Mouse (Mus musculus) v-Abl transformed pro-B cells (cell line): ENCODE measurements around the gene Pdxk.

Experiments used
- in situ Hi-C, 2 experiments: fragments of 400-800 bp; cut with MboI; formaldehyde crosslinking; loops; one replicate each; pipeline ENCODE4 v1.15.1; 2025; ENCODE audit not compliant: unreplicated experiment in 2 of 2

Gene Pdxk

GRCm38 (mm10) chr10:78461767-78462166 lies 3.0 kb downstream of the Pdxk start:
- in situ Hi-C loops, result no loop called here

GRCm38 (mm10) chr10:78460463-78460862 lies 4.3 kb downstream of the Pdxk start:
- in situ Hi-C loops, result no loop called here

- in situ Hi-C loops, result no loop called here
Measured at GRCm38 (mm10) chr10:78458348-78459111, 6.2 kb downstream of the Pdxk start.

GRCm38 (mm10) chr10:78457495-78458347 lies 7.1 kb downstream of the Pdxk start:
- in situ Hi-C loops, result no loop called here

GRCm38 (mm10) chr10:78456696-78457095 lies 8.1 kb downstream of the Pdxk start:
- in situ Hi-C loops, result no loop called here

- in situ Hi-C loops, result no loop called here
Measured at GRCm38 (mm10) chr10:78452641-78453040, 12.1 kb downstream of the Pdxk start.

- in situ Hi-C loops, result no loop called here
Measured at GRCm38 (mm10) chr10:78450761-78451160, 14.0 kb downstream of the Pdxk start.

GRCm38 (mm10) chr10:78447396-78447795 lies 17.4 kb downstream of the Pdxk start:
- in situ Hi-C loops, result loop anchor here in 1 of 2 experiments (5.0 to 25.0 kb wide), 2 partner anchors 35 to 140 kb away; partner anchors contain the start of gene Syde1

- in situ Hi-C loops, result loop anchor here in 1 of 2 experiments (5.0 to 25.0 kb wide), 2 partner anchors 36 to 141 kb away; partner anchors contain the start of gene Syde1
Measured at GRCm38 (mm10) chr10:78446195-78446594, 18.6 kb downstream of the Pdxk start.

- in situ Hi-C loops, result loop anchor here (5.0 to 25.0 kb wide), 2 partner anchors 145 to 160 kb away; partner anchors contain the start of gene Syde1 (in 1 of the 2)
Measured at GRCm38 (mm10) chr10:78442292-78442691, 22.5 kb downstream of the Pdxk start.

- in situ Hi-C loops, result loop anchor here (5.0 to 25.0 kb wide), 2 partner anchors 146 to 161 kb away; partner anchors contain the start of gene Syde1 (in 1 of the 2)
Measured at GRCm38 (mm10) chr10:78441606-78442005, 23.2 kb downstream of the Pdxk start.

- in situ Hi-C loops, result loop anchor here (5.0 to 25.0 kb wide), 2 partner anchors 146 to 161 kb away; partner anchors contain the start of gene Syde1 (in 1 of the 2)
Measured at GRCm38 (mm10) chr10:78440812-78441211, 24.0 kb downstream of the Pdxk start.

GRCm38 (mm10) chr10:78439990-78440389 lies 24.8 kb downstream of the Pdxk start:
- in situ Hi-C loops, result loop anchor here (5.0 to 25.0 kb wide), 2 partner anchors 147 to 162 kb away; partner anchors contain the start of gene Syde1 (in 1 of the 2)

GRCm38 (mm10) chr10:78439550-78439949 lies 25.2 kb downstream of the Pdxk start:
- in situ Hi-C loops, result loop anchor here in 1 of 2 experiments (25.0 kb wide), 1 partner anchor 148 kb away; the partner anchor contains the start of gene Syde1

GRCm38 (mm10) chr10:78438094-78438493 lies 26.7 kb downstream of the Pdxk start:
- in situ Hi-C loops, result loop anchor here in 1 of 2 experiments (25.0 kb wide), 1 partner anchor 149 kb away; the partner anchor contains the start of gene Syde1

- in situ Hi-C loops, result loop anchor here in 1 of 2 experiments (25.0 kb wide), 1 partner anchor 154 kb away; the partner anchor contains the start of gene Syde1
Measured at GRCm38 (mm10) chr10:78432853-78433252, 31.9 kb downstream of the Pdxk start.

GRCm38 (mm10) chr10:78429776-78430175 lies 35.0 kb downstream of the Pdxk start:
- in situ Hi-C loops, result loop anchor here in 1 of 2 experiments (25.0 kb wide), 1 partner anchor 158 kb away; the partner anchor contains the start of gene Syde1

- in situ Hi-C loops, result loop anchor here in 1 of 2 experiments (25.0 kb wide), 1 partner anchor 158 kb away; the partner anchor contains the start of gene Syde1
Measured at GRCm38 (mm10) chr10:78429180-78429579, 35.6 kb downstream of the Pdxk start.

- in situ Hi-C loops, result loop anchor here in 1 of 2 experiments (25.0 kb wide), 1 partner anchor 159 kb away; the partner anchor contains the start of gene Syde1
Measured at GRCm38 (mm10) chr10:78428070-78428469, 36.7 kb downstream of the Pdxk start.

GRCm38 (mm10) chr10:78426117-78426735 lies 38.5 kb downstream of the Pdxk start:
- in situ Hi-C loops, result loop anchor here in 1 of 2 experiments (25.0 kb wide), 1 partner anchor 161 kb away; the partner anchor contains the start of gene Syde1
